Mouse (Mus musculus) heart, embryonic 13.5 days (tissue): ENCODE measurements at regions not wholly inside any gene's neighbourhood (a gene's known extent, or its start where the extent isn't known, plus 50 kb on each side); places are given as distances from the start of the nearest gene placed in this dataset.

Experiments used
- ATAC-seq: fragments of 200-750 bp; cut with Nextera tagmentation; 2 replicates; pipeline ENCODE4 v1.8.0; 2017; ENCODE audit warnings: moderate TSS enrichment; ENCODE audit not compliant: insufficient number of reproducible peaks, low FRiP score, low TSS enrichment; ENCODE audit errors: extremely low read depth
- H3K27ac ChIP-seq: fragments of 300-500 bp; sonication (generic); replicated peaks from 2 replicates; pipeline ENCODE4 v1.5.1; 2015; ENCODE audit warnings: moderate library complexity, mild to moderate bottlenecking, inconsistent platforms
- H3K27me3 ChIP-seq: fragments of 300-500 bp; sonication (generic); replicated peaks from 2 replicates; pipeline ENCODE4 v1.6.1; 2015; ENCODE audit warnings: mild to moderate bottlenecking, inconsistent platforms
- H3K36me3 ChIP-seq: fragments of 300-500 bp; sonication (generic); 2 replicates; pipeline ENCODE4 v1.6.1; 2015; ENCODE audit warnings: mild to moderate bottlenecking, inconsistent platforms
- H3K4me1 ChIP-seq: fragments of 300-500 bp; sonication (generic); 2 replicates; pipeline ENCODE4 v1.6.1; 2015; ENCODE audit warnings: inconsistent platforms
- H3K4me2 ChIP-seq: fragments of 300-500 bp; sonication (generic); 2 replicates; pipeline ENCODE4 v1.6.1; 2015; ENCODE audit warnings: inconsistent platforms, mild to moderate bottlenecking, moderate library complexity
- H3K4me3 ChIP-seq: fragments of 300-500 bp; sonication (generic); 2 replicates; pipeline ENCODE4 v1.5.1; 2015; ENCODE audit warnings: moderate library complexity, mild to moderate bottlenecking, inconsistent platforms
- H3K9ac ChIP-seq: fragments of 300-500 bp; sonication (generic); 2 replicates; pipeline ENCODE4 v1.6.1; 2015; ENCODE audit warnings: inconsistent platforms, mild to moderate bottlenecking, moderate library complexity
- H3K9me3 ChIP-seq: fragments of 300-500 bp; sonication (generic); 2 replicates; pipeline ENCODE4 v1.6.1; 2016; ENCODE audit warnings: inconsistent platforms
- WGBS: fragments of 180-500 bp; shearing (Covaris S2); methylation state at CpG from one replicate; pipeline ENCODE4 v1.1.7; 2015; ENCODE audit warnings: mixed read lengths; 5-methylcytosine and 5-hydroxymethylcytosine counted together

DNA sequence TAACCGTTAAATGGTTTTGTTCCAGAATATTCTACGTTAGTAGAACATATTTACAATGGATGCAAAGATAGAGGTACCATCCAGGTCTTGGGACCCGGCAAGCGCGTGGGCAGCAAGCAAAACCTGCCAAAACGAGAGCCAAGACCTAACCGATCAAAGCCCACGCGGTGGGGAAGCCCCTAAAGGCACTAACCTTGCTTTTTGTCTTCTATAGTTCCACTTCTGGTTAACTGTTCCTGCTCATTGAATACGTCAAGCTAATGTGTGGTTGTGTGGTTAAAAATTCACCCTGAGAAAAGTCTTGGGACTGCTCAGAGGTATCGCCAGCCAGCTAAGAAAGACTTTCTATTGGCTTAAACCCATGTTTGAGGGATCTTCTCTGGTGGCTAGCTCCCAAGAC lies 55.9 kb upstream of the Cand1 start:
- Histone ChIP-seq H3K4me2 (no peak overlapping the region), H3K4me1 (no peaks in the 10 kb centered on the region), H3K27me3 (no peaks in the 10 kb centered on the region), H3K9me3 (no peaks in the 10 kb centered on the region), H3K27ac (no peak overlapping the region), H3K4me3 (no peak overlapping the region), H3K36me3 (no peaks in the 10 kb centered on the region), H3K9ac (no peak overlapping the region)
- ATAC-seq = no peak
- 87% methylated on average over 11 of the region's 11 CpGs for WGBS

- Histone ChIP-seq H3K9me3 (no peaks in the 10 kb centered on the region), H3K4me3 (peak overlapping the region; percentile 8), H3K36me3 (no peaks in the 10 kb centered on the region), H3K27ac (no peak overlapping the region), H3K4me1 (no peaks in the 10 kb centered on the region), H3K27me3 (no peaks in the 10 kb centered on the region), H3K9ac (no peak overlapping the region), H3K4me2 (peak overlapping the region; percentile 54)
- WGBS = 39% methylated on average over 14 of the region's 14 CpGs
- ATAC-seq = no peak
These were observed 54.7 kb upstream of the Cand1 start for GRCm38 (mm10) chr10:119294454-119295149.

DNA sequence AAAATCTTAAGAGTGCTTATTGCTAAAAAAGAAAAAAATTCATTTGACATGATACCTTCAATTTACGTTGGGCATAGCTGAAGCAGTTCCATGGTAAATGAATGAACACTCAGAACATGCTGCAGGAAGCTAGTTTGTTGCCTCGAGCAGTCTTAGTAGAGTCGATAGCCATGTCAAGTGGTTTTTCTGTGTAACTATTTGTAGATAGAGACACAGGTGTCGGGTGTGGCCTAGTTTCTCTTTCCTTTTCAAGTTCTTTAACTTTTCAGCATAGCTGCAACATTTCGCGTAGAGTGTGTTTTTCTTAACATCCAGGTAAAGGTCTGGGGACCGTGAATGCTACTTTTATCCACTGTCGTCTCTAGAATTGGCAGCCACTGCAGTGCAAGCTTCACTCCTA lies 53.5 kb upstream of the Cand1 start:
- H3K4me1 ChIP-seq = no peaks in the 10 kb centered on the region
- no peaks in the 10 kb centered on the region for H3K36me3 ChIP-seq
- H3K27me3 ChIP-seq = no peaks in the 10 kb centered on the region
- H3K9ac ChIP-seq = no peak overlapping the region
- no peak overlapping the region for H3K27ac ChIP-seq
- WGBS = 83% methylated on average over 8 of the region's 8 CpGs
- no peak overlapping the region for H3K4me3 ChIP-seq
- ATAC-seq = no peak
- H3K4me2 ChIP-seq = no peak overlapping the region
- no peaks in the 10 kb centered on the region; the same call in 1 of the 2 replicates for H3K9me3 ChIP-seq
